Mouse (Mus musculus) liver, embryonic 14.5 days (tissue): ENCODE measurements around the gene Ppp2ca. TPM values are rescaled to one million over a fixed set of nuclear protein-coding genes. Genes with fewer than 3 reads are reported as not detected.

ENCODE experiments used
- ATAC-seq: fragments of 200-750 bp; cut with Nextera tagmentation; 2 replicates; pipeline ENCODE4 v1.8.0; 2017; ENCODE audit warnings: moderate number of reproducible peaks, mild to moderate bottlenecking, moderate library complexity; ENCODE audit not compliant: insufficient read depth
- DNase-seq, 3 experiments: peaks; one replicate each; pipeline ENCODE4 v3.0.0-alpha.2; 2012 to 2013; ENCODE audit warnings: low read depth in 3 of 3, low spot score in 3 of 3
- H3K27ac ChIP-seq: fragments of 300-500 bp; sonication (generic); 2 replicates; pipeline ENCODE4 v1.5.1; 2014; ENCODE audit warnings: moderate library complexity, mild to moderate bottlenecking, control low read depth, inconsistent platforms
- H3K27me3 ChIP-seq: fragments of 300-500 bp; sonication (generic); 2 replicates; pipeline ENCODE4 v1.6.1; 2014; ENCODE audit warnings: mild to moderate bottlenecking, low read length, moderate library complexity; ENCODE audit not compliant: control insufficient read depth, insufficient read depth
- H3K36me3 ChIP-seq: fragments of 300-500 bp; sonication (generic); replicated peaks from 2 replicates; pipeline ENCODE4 v1.6.1; 2014; ENCODE audit warnings: low read depth; ENCODE audit not compliant: control insufficient read depth, insufficient read depth
- H3K4me1 ChIP-seq, 2 experiments: fragments of 200-500 bp in 1 of 2; fragments of 300-500 bp in 1 of 2; sonication (generic) in 1 of 2; replicated peaks; 2 replicates each; pipeline ENCODE4 v1.6.1; 2012 to 2014; ENCODE audit warnings: antibody characterized with exemption in 1 of 2, inconsistent platforms in 1 of 2, low read length in 1 of 2; ENCODE audit not compliant: control insufficient read depth in 2 of 2, insufficient read depth in 2 of 2
- H3K4me2 ChIP-seq: fragments of 300-500 bp; sonication (generic); 2 replicates; pipeline ENCODE4 v1.6.1; 2014; ENCODE audit warnings: low read depth, mild to moderate bottlenecking, control low read depth, moderate library complexity
- H3K4me3 ChIP-seq, 2 experiments: fragments of 200-500 bp in 1 of 2; fragments of 300-500 bp in 1 of 2; sonication (generic) in 1 of 2; 2 replicates each; pipeline ENCODE4 v1.5.1; 2012 to 2014; ENCODE audit warnings: low read depth in 2 of 2, low read length in 2 of 2, mild to moderate bottlenecking in 2 of 2, control low read depth in 1 of 2, inconsistent platforms in 1 of 2, moderate library complexity in 1 of 2; ENCODE audit not compliant: insufficient read depth in 1 of 2
- H3K9ac ChIP-seq: fragments of 300-500 bp; sonication (generic); replicated peaks from 2 replicates; pipeline ENCODE4 v1.6.1; 2014; ENCODE audit warnings: mild to moderate bottlenecking, control low read depth, moderate library complexity
- H3K9me3 ChIP-seq: fragments of 300-500 bp; sonication (generic); 2 replicates; pipeline ENCODE4 v1.6.1; 2016; ENCODE audit warnings: low read length, mixed read lengths; ENCODE audit not compliant: control insufficient read depth
- CTCF ChIP-seq: IDR thresholded peaks from 2 replicates; pipeline ENCODE4 v1.5.1; 2016; ENCODE audit warnings: antibody characterized with exemption, low read depth, control low read depth
- EP300 ChIP-seq: IDR thresholded peaks from 2 replicates; pipeline ENCODE4 v1.6.1; 2016; ENCODE audit warnings: antibody characterized with exemption, low read depth
- WGBS: fragments of 180-500 bp; shearing (Covaris S2); extraction: QIAGEN DNeasy Blood & Tissue Kit; methylation state at CpG from one replicate; pipeline ENCODE4 v1.1.7; 2014; ENCODE audit not compliant: insufficient replicate concordance; 5-methylcytosine and 5-hydroxymethylcytosine counted together
- polyA plus RNA-seq, 2 experiments: library from polyadenylated mRNA; depleted of rRNA in 1 of 2; stranded (reverse) in 1 of 2; unstranded in 1 of 2; fragments of >200 nt; fragmentation: Nextera tagmentation in 1 of 2; extraction: Ambion mirVana in 1 of 2; gene quantifications; 2 replicates each; pipeline versions ENCODE4 v1.2.1 to v1.2.3; 2012 to 2014

The Ppp2ca gene
- 18.8 and 24.0 TPM in 2 replicates for polyA plus RNA-seq (2012; rRNA removed)
- 37.5 and 41.6 TPM in 2 replicates for polyA plus RNA-seq (2014; fragmentation: Nextera tagmentation; extraction: Ambion mirVana)

GRCm38 (mm10) chr11:52098398-52098946, at the start of gene Ppp2ca:
TSS of gene Ppp2ca (plus strand) at chr11:52098681.
- H3K9ac ChIP-seq = peak within 1 kb of the TSS; percentile 95
- H3K4me3 ChIP-seq = peak within 1 kb of the TSS; percentile 77 to 92
- H3K27ac ChIP-seq = peak within 1 kb of the TSS; percentile 93
- WGBS = under 1% methylated on average over 47 of the region's 53 CpGs
- no peaks in the 10 kb centered on the region for H3K9me3 ChIP-seq
- TF ChIP-seq CTCF (no peak), EP300 (no peak)
- H3K36me3 ChIP-seq = peaks cover 7% of the 10 kb centered on the region; the same call in 1 of the 2 replicates
- peak; percentile 97 to 98 (median 97) for DNase-seq
- H3K4me2 ChIP-seq = peak within 1 kb of the TSS; percentile 93
- no peaks in the 10 kb centered on the region for H3K27me3 ChIP-seq
- peaks cover 37 to 45% of the 10 kb centered on the region in 2 experiments for H3K4me1 ChIP-seq
- peak; percentile 95 for ATAC-seq

DNA sequence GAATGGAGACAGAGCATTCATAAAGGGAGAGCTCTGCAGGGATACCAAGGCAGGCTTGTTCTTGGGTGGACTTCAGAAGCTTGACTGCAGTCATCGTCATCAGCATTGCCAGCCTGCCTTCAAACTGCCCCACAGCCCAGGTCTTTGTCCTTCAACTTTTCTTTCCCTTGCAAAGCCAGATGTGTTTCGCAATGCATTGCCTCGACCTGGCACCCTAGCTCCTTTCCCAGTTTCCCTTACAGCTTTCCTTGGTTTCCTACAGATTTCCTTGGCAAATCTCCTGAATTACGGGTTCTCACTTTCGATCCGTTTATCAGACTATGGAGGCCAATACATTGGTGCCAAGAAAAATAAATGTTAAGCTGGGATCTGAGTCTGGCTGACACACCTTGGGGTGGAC, 45.1 kb upstream of the Ppp2ca start:
- ATAC-seq (no peak), DNase-seq (no peak)
- Histone ChIP-seq H3K27ac (no peak overlapping the region), H3K4me2 (no peak overlapping the region), H3K4me1 (no peaks in the 10 kb centered on the region), H3K9ac (no peak overlapping the region), H3K36me3 (no peaks in the 10 kb centered on the region), H3K27me3 (no peaks in the 10 kb centered on the region), H3K9me3 (no peaks in the 10 kb centered on the region), H3K4me3 (no peak overlapping the region)
- TF ChIP-seq CTCF (no peak), EP300 (no peak)
- WGBS = 66% methylated on average over 6 of the region's 6 CpGs

GRCm38 (mm10) chr11:52054728-52055127, 43.8 kb upstream of the Ppp2ca start:
- 60% methylated on average over 3 of the region's 3 CpGs for WGBS
- Histone ChIP-seq H3K4me2 (no peak overlapping the region), H3K4me1 (no peaks in the 10 kb centered on the region), H3K36me3 (no peaks in the 10 kb centered on the region), H3K27me3 (no peaks in the 10 kb centered on the region), H3K27ac (no peak overlapping the region), H3K4me3 (no peak overlapping the region), H3K9me3 (no peaks in the 10 kb centered on the region), H3K9ac (no peak overlapping the region)
- DNase-seq = no peak
- no peak for TF ChIP-seq EP300
- TF ChIP-seq CTCF = no peak
- no peak for ATAC-seq

- no peak for DNase-seq
- Histone ChIP-seq H3K9ac (no peak overlapping the region), H3K27ac (no peak overlapping the region), H3K4me3 (no peak overlapping the region), H3K4me2 (no peak overlapping the region), H3K9me3 (no peaks in the 10 kb centered on the region), H3K36me3 (no peaks in the 10 kb centered on the region), H3K4me1 (no peaks in the 10 kb centered on the region), H3K27me3 (no peaks in the 10 kb centered on the region)
- no peak for ATAC-seq
- WGBS = 43% methylated on average over 5 of the region's 5 CpGs
- TF ChIP-seq CTCF (no peak), EP300 (no peak)
These were observed 42.3 kb upstream of the Ppp2ca start for GRCm38 (mm10) chr11:52056198-52056597.

GRCm38 (mm10) chr11:52059001-52059400, 39.5 kb upstream of the Ppp2ca start:
- no peak for ATAC-seq
- Histone ChIP-seq H3K27ac (no peak overlapping the region), H3K4me1 (no peaks in the 10 kb centered on the region), H3K9me3 (no peaks in the 10 kb centered on the region), H3K4me2 (no peak overlapping the region), H3K27me3 (no peaks in the 10 kb centered on the region), H3K4me3 (no peak overlapping the region), H3K9ac (no peak overlapping the region), H3K36me3 (no peaks in the 10 kb centered on the region)
- TF ChIP-seq CTCF (no peak), EP300 (no peak)
- 53% methylated on average over 5 of the region's 5 CpGs for WGBS
- DNase-seq = no peak
